Mouse (Mus musculus): Measurements from ENCODE around the gene Vmn1r71.
"Not testable (repeated sequence)": the region's sequence is repeated elsewhere in the genome, so short reads cannot be mapped to it uniquely, and the experiment has no call there.

Gene Vmn1r71

DNA sequence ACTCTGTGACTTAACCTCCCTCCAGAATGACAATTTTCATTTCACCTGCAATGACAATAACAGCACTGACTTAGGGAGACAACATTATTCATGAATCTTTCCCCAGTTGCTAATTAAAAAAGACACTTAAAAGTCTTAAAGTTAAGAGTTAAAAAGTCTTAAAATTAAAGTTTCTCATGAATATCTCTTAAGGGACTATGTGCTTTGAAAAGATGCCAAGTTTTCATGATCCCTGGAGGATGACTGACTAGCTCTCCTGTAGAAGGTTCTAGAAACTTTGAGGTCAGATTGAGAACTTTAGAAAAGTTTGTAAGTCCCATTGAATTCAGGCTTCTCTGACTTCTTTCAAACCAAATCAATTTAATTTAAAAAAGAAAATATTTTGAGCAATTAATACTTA lies at the start of gene Vmn1r71:
Vmn1r71 (minus strand) TSS at position 101 of the 400 bp plus-strand sequence.
- no peak for DNase-seq

DNA sequence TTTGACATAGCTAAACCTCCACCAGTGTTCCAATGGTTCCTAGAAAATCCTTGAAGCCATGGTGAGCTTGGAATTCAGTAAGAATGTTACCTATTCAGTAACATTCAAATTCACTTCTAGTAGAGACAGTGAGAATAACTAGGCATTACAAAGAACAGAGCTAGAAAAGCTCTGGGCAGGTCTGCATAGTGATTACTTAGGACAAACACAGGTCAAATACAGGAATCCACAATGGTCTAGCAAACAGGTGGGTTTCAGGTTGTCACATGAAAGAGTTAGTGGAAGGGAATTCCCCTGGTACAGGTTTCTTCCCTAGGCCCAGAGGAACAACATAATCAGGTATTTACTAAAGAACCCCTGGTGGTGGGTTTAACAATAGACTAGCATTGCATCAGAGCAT lies 3.4 kb upstream of the Vmn1r71 start:
- not testable (repeated sequence) for DNase-seq

Data from thymus, postnatal 25 days (tissue).